ENCODE assay signal across 13 mouse cellular contexts in the genomic region with DNA sequence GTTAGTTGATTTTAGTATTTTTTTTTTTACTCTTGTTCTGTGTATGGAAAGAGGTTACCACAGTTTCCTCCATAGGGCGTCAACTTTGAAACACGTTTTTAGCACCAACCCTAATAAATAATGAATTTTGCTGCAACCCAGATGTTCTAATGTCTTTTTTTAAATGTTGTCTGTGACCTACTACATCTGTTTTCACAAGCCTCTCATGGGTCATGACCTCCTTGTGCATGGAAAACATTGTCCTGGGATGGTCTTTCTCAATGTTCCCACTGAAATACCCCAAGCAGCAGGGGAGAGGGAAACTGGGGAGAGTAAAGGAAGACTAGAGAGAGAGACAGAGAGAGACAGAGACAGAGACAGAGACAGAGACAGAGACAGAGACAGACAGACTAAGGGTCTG.
"Had no signal": no experiment of that assay in that cellular context is flagged by ENCODE, and none has a peak within 500 bp of the region (broad histone marks: within the 10 kb centered on the region; RNA-seq: fewer than 3 reads in every experiment).

No protein-coding gene starts in this region.

- DNase-seq: kidney, adult 11 months; left cerebral cortex, postnatal 4 days; midbrain, embryonic 14.5 days; spleen, adult 18-20 months; thymus, adult 18-20 months; thymus, postnatal 25 days had no signal

- H3K9me3 ChIP-seq: liver, embryonic 15.5 days; midbrain, embryonic 10.5 days; neural tube, embryonic 15.5 days had no signal

- H3K4me2 ChIP-seq: liver, embryonic 11.5 days; liver, embryonic 15.5 days; lung, embryonic 14.5 days; neural tube, embryonic 15.5 days had no signal

- H3K27ac ChIP-seq: layer of hippocampus, adult 2 months; liver, embryonic 15.5 days; midbrain, embryonic 10.5 days; neural tube, embryonic 15.5 days had no signal

- H3K9ac ChIP-seq: liver, embryonic 15.5 days; lung, embryonic 14.5 days; neural tube, embryonic 15.5 days had no signal

- H3K4me1 ChIP-seq: liver, embryonic 15.5 days; midbrain, embryonic 10.5 days; neural tube, embryonic 15.5 days had no signal

- H3K36me3 ChIP-seq: liver, embryonic 15.5 days; midbrain, embryonic 10.5 days; neural tube, embryonic 15.5 days had no signal

- H3K27me3 ChIP-seq: liver, embryonic 15.5 days; neural tube, embryonic 15.5 days had no signal

- H3K4me3 ChIP-seq: layer of hippocampus, adult 2 months; liver, embryonic 15.5 days; midbrain, embryonic 10.5 days; myocyte; neural tube, embryonic 15.5 days had no signal
